Mouse (Mus musculus): Measurements from ENCODE around the gene Sox13. TPM values are rescaled to one million over a fixed set of nuclear protein-coding genes. Genes with fewer than 3 reads are reported as not detected.

The Sox13 gene
- polyA plus RNA-seq, 1 experiment from 2014 or later = 4.9 TPM

DNA sequence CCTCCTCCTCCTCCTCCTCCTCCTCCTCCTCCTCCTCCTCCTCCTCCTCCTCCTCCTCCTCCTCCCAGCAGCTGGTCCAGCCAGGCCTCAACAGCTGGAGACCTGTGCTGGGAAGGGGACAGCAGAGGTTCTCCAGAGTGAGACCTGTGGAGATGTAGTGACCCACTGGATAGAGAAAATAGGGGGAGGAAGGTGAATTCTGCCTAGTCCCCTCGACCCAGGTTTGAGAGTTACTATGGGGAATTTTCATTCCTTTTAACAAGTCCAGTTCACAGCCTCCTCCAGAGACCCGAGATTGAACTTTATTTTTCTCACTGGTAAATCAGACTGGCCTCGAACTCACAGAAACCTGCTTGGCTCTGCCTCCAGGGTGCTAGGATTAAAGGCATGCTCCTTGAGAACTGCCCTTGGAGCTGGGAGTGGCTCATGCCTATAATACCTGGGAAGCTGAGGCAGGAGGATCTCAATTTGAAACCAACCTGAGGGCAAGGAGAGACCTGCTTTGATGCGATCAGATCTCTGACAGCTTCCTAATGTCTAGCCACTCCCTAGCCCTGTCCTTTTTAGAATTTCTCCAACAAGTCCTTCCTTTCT lies 467 bp upstream of the Sox13 start:
- 55% methylated on average over 4 of the region's 4 CpGs for WGBS
- peaks cover 22% of the 10 kb centered on the region for H3K4me1 ChIP-seq
- H3K9me3 ChIP-seq = peaks cover 8% of the 10 kb centered on the region
- H3K4me3 ChIP-seq = peak overlapping the region; percentile 83; the same call in 1 of the 2 replicates
- no peaks in the 10 kb centered on the region for H3K36me3 ChIP-seq
- no peak for ATAC-seq (ENCODE audit: extremely low read depth, insufficient number of reproducible peaks, low FRiP score, low TSS enrichment)
- peaks cover 18% of the 10 kb centered on the region for H3K27me3 ChIP-seq (replicated peaks)
- H3K9ac ChIP-seq = no peak overlapping the region
- H3K4me2 ChIP-seq = peak overlapping the region; percentile 99
- H3K27ac ChIP-seq (replicated peaks) = no peak overlapping the region

DNA sequence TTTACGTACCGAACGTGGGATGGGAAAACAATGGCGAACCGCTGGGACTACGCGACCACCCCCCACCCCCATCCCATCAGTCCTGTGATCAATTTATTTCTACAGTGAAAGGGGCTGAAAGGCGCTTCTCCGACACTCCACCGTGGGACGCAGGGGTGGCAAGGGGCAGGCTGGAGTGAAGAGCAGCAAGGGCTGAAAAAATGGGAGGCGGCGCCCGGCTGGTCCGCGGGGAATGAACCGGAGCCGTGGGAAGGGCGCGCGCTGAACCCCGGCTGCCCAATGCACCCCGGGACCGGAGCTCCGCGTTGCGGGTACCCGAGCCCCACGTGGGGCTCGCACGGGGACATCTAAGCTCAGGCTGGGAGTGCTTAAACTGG lies 1.0 kb downstream of the Sox13 start:
- H3K9ac ChIP-seq = peak overlapping the region; percentile 87
- no peaks in the 10 kb centered on the region for H3K9me3 ChIP-seq
- H3K4me3 ChIP-seq = peak overlapping the region; percentile 83
- H3K36me3 ChIP-seq = no peaks in the 10 kb centered on the region
- no peak for ATAC-seq (ENCODE audit: extremely low read depth, insufficient number of reproducible peaks, low FRiP score, low TSS enrichment)
- H3K4me2 ChIP-seq = peak overlapping the region; percentile 99
- peaks cover 32% of the 10 kb centered on the region for H3K4me1 ChIP-seq
- H3K27me3 ChIP-seq (replicated peaks) = peaks cover 18% of the 10 kb centered on the region
- peak overlapping the region; percentile 85 for H3K27ac ChIP-seq (replicated peaks)
- WGBS = under 1% methylated on average over 31 of the region's 31 CpGs

DNA sequence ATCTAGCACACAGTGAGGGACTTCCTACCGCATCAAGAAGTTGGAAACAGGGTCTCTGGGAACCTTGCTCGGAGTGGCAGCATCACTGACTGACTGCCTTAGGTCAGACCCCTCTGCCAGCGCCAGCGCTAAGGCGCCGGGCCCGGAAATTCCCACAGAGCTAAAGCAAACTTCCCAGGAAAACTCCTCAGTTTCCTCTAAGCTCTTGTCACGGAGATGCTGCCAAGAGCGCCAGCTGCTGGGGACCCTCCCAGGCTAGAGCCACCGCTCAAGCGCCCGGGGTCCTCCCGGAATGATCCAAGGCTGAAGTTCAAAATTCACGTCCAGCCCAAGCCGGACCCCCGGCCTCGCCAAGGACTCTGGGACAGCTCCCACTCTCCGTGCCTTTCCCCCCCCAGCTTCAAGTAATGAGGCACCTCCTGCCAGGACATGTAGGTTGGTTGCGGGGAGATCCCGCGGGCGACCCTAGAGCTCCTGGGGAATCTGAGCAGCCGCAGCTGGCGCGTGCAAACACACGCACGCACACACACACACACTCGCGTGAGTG lies 1.5 kb downstream of the Sox13 start:
- H3K27me3 ChIP-seq (replicated peaks) = peaks cover 18% of the 10 kb centered on the region
- no peak for ATAC-seq (ENCODE audit: extremely low read depth, insufficient number of reproducible peaks, low FRiP score, low TSS enrichment)

DNA sequence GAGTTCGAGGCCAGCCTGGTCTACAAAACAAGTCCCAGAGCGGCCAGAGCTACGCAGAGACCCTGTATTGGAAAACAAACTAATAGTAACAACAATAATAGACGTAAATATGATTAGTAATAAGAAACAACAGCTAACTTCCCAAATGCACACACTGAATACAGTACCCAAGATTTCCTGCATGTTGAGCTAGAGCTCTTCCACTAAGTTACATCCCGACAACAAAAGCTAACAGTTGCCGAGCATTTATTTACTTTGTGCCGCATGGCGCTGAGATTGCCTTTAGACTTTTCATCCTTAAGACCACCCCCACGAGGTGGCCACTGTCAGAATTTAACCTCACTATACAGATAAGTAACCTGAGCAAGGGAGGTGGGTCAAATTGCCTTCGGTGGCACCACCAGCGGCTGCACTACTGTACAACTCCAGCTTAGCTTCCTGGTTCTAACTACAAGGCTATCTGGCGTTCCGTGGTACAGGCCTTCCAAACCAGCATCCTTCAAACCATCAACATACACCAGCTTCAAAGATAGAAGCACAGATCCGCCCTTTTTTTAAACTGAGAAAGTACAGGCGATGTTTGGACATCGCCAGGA lies 2.1 kb downstream of the Sox13 start:
- Histone ChIP-seq H3K27ac (replicated peaks) (peak overlapping the region; percentile 85; the same call in 1 of the 2 replicates), H3K4me1 (peaks cover 42% of the 10 kb centered on the region), H3K27me3 (replicated peaks) (peaks cover 18% of the 10 kb centered on the region), H3K4me3 (peak overlapping the region; percentile 83), H3K4me2 (peak overlapping the region; percentile 99), H3K9ac (peak overlapping the region; percentile 87), H3K36me3 (no peaks in the 10 kb centered on the region), H3K9me3 (no peaks in the 10 kb centered on the region)
- WGBS = 48% methylated on average over 16 of the region's 16 CpGs
- no peak for ATAC-seq (ENCODE audit: extremely low read depth, insufficient number of reproducible peaks, low FRiP score, low TSS enrichment)

More for the DNA sequence above, 1.5 kb downstream of the Sox13 start:
- Histone ChIP-seq H3K9ac (peak overlapping the region; percentile 87), H3K4me1 (peaks cover 36% of the 10 kb centered on the region), H3K4me3 (peak overlapping the region; percentile 83), H3K36me3 (no peaks in the 10 kb centered on the region), H3K4me2 (peak overlapping the region; percentile 99), H3K9me3 (no peaks in the 10 kb centered on the region), H3K27ac (replicated peaks) (peak overlapping the region; percentile 85)
- under 1% methylated on average over 29 of the region's 29 CpGs for WGBS

DNA sequence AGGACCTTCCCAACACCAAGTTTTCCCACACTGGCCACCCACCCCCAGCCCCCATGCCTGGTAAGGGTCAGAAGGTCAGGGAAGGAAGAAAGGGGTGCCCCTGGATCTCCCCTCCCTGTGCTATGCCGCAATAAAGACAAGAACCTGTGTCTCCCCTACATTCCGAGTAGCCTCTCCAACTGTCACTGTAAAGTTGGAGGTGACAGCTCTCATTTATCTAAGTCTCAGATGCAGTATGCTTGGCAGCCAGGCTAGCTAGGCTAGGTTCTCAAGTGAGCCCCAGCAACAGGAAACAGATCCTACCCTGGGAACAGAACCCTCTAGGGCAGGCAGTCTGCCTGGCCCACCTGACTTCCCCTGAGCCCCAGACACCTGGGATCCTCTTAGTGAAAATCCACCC lies 3.1 kb downstream of the Sox13 start:
- H3K4me3 ChIP-seq = no peak overlapping the region
- peaks cover 18% of the 10 kb centered on the region for H3K27me3 ChIP-seq (replicated peaks)
- H3K27ac ChIP-seq (replicated peaks) = 0 out of 2 replicates have a peak overlapping the region, but pooled peaks have one; percentile 0
- WGBS = 49% methylated on average over 2 of the region's 2 CpGs
- no peak for ATAC-seq (ENCODE audit: extremely low read depth, insufficient number of reproducible peaks, low FRiP score, low TSS enrichment)
- peaks cover 47% of the 10 kb centered on the region for H3K4me1 ChIP-seq
- H3K9ac ChIP-seq = no peak overlapping the region; the same call in 1 of the 2 replicates
- H3K36me3 ChIP-seq = no peaks in the 10 kb centered on the region
- no peaks in the 10 kb centered on the region for H3K9me3 ChIP-seq
- H3K4me2 ChIP-seq = peak overlapping the region; percentile 99

DNA sequence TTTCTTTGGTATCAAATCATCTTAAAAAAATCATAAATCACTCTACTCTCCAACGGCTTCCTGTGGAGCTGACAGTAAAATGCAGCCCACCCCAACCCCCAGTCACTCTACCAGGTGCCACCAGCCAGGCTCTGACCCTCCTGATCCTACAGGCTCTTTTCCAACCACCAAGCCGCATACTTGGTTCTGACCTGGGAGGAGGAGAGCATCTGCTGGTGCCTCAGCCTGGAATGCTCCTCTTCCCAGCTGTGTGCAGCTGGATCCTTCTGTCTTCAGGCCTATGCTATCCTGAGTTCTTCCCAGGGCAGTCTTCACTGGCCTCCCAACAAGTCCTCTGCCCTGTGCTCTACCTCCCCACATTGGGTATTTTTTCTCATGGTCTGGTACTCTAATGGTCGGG lies 3.7 kb downstream of the Sox13 start:
- H3K36me3 ChIP-seq = no peaks in the 10 kb centered on the region
- no peak overlapping the region for H3K27ac ChIP-seq (replicated peaks)
- H3K4me2 ChIP-seq = no peak overlapping the region
- 57% methylated on average over 3 of the region's 3 CpGs for WGBS
- H3K4me3 ChIP-seq = no peak overlapping the region
- no peaks in the 10 kb centered on the region for H3K9me3 ChIP-seq
- no peak for ATAC-seq (ENCODE audit: extremely low read depth, insufficient number of reproducible peaks, low FRiP score, low TSS enrichment)
- peaks cover 15% of the 10 kb centered on the region for H3K27me3 ChIP-seq (replicated peaks)
- H3K9ac ChIP-seq = no peak overlapping the region
- H3K4me1 ChIP-seq = peaks cover 47% of the 10 kb centered on the region

DNA sequence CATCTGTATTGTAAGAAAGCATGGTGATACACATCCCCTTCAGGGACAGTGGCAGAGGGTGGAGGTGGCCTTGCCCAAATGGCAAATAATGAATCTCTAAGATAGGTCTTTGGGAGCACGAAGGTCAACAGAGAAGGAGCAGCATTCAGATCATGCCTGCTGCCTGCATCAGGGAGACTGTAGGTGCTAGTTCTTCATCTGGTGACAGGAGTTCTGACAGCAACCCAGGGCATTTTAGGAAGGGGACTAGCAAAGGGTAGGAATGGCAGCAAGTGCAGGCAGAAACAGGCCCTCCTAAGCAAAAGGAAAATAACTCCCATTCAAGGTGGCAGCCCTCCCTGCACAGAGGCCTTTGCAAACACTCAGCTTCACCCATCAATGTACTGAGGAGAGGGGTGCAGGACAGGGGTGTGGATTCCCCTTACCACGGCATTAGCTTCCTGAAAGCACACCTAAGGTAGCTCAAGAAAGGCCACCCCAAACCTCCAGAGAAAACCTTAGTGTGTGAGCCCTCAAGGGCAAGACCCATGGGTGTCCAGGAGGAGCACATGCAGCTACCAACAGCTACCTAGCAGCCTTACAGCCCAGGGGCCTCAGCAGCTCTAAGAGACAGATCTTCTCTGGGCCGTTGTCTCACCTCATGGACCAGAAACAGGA lies 4.9 kb downstream of the Sox13 start:
- peak overlapping the region; percentile 78; the same call in 1 of the 2 replicates for H3K9ac ChIP-seq
- 0 out of 2 replicates have a peak overlapping the region, but pooled peaks have one; percentile 74 for H3K4me2 ChIP-seq
- no peak for ATAC-seq (ENCODE audit: extremely low read depth, insufficient number of reproducible peaks, low FRiP score, low TSS enrichment)
- H3K4me3 ChIP-seq = no peak overlapping the region
- 62% methylated on average over 3 of the region's 3 CpGs for WGBS
- no peak overlapping the region for H3K27ac ChIP-seq (replicated peaks)
- H3K36me3 ChIP-seq = no peaks in the 10 kb centered on the region
- peaks cover 51% of the 10 kb centered on the region for H3K4me1 ChIP-seq
- peaks cover 10% of the 10 kb centered on the region for H3K27me3 ChIP-seq (replicated peaks)
- no peaks in the 10 kb centered on the region for H3K9me3 ChIP-seq

DNA sequence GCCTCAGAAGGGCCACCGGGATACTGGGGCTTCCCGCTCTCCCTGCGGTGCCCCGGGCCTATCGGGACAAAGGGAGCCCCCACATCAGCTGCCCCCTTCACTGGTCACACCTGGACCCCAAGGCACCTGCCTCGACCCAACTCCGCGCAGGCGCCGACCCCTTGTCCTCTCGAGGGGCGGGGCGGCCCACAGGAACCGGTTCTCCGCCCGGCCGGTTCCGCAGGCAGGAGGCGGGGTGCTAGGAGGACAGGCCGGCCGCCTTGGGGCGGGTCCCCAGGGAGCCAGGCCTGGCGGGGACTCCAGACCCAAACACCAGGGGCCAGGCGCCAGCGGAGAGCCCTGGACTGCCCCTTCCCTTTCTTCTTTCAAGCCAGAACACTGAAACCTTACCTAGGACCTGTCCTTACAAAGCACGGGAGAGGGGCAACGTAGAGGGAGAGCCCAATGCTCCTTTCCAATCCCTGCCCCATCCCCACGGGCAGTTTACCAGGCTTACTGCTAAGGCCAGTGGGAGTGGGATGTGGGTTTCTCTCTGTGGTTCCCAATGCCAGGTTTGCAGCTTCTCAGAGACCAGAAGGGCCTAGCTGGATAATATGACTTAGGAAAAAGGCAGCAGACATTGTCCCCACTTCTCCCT lies 5.9 kb downstream of the Sox13 start:
- Histone ChIP-seq H3K9ac (peak overlapping the region; percentile 78), H3K27ac (replicated peaks) (peak overlapping the region; percentile 34), H3K36me3 (no peaks in the 10 kb centered on the region), H3K4me2 (peak overlapping the region; percentile 74), H3K9me3 (no peaks in the 10 kb centered on the region), H3K4me1 (peaks cover 52% of the 10 kb centered on the region), H3K4me3 (peak overlapping the region; percentile 53), H3K27me3 (replicated peaks) (peaks cover 10% of the 10 kb centered on the region)
- no peak for ATAC-seq (ENCODE audit: extremely low read depth, insufficient number of reproducible peaks, low FRiP score, low TSS enrichment)
- 8% methylated on average over 28 of the region's 28 CpGs for WGBS

DNA sequence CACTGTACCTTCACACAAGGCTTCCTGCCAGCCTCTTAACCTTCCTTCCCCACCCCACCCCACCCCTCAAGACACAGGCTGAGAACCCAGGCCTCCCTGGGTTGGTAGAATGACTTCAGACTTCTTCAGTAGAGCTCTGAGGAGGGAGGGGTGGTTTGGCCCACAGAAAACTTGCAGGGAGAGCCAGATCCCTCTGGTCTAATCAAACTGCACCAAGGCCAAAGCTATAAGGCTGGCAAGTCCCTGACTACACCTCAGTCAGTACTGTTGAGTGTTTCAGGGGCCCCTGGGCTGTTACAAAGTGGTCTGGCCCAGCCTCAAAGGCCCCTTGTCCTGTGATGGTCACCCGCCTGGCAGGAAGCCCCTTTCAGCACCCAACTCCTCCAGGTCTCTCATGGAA lies 6.6 kb downstream of the Sox13 start:
- Histone ChIP-seq H3K4me3 (peak overlapping the region; percentile 53), H3K4me1 (peaks cover 56% of the 10 kb centered on the region), H3K27me3 (replicated peaks) (peaks cover 10% of the 10 kb centered on the region), H3K9me3 (no peaks in the 10 kb centered on the region), H3K4me2 (peak overlapping the region; percentile 74), H3K9ac (peak overlapping the region; percentile 78), H3K27ac (replicated peaks) (no peak overlapping the region), H3K36me3 (no peaks in the 10 kb centered on the region)
- WGBS = 48% methylated on average over 1 of the region's 1 CpGs
- no peak for ATAC-seq (ENCODE audit: extremely low read depth, insufficient number of reproducible peaks, low FRiP score, low TSS enrichment)

DNA sequence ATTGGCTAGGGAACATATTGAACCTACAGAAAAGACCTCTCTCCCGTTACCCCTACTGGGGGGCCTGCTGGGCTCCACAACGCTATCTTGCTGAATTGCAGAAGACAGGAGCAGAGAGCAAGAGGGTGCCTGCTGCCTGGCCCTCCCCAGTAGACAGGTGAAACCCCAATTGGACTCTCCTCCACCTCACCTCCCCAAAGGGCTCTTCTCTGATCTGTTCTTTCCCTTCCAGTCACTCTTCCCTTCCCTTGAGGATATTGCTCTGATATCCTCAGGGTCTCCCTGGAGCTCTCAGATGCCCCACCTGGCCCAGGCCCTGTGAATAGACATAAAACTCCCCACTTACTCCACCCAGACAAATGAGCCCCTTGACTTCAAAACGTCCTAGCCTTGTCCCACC lies 7.1 kb downstream of the Sox13 start:
- Histone ChIP-seq H3K4me1 (peaks cover 52% of the 10 kb centered on the region), H3K36me3 (no peaks in the 10 kb centered on the region), H3K27ac (replicated peaks) (no peak overlapping the region), H3K9ac (0 out of 2 replicates have a peak overlapping the region, but pooled peaks have one; percentile 78), H3K27me3 (replicated peaks) (peaks cover 9% of the 10 kb centered on the region), H3K9me3 (no peaks in the 10 kb centered on the region), H3K4me3 (no peak overlapping the region), H3K4me2 (peak overlapping the region; percentile 74; the same call in 1 of the 2 replicates)
- ATAC-seq (ENCODE audit: extremely low read depth, insufficient number of reproducible peaks, low FRiP score, low TSS enrichment) = no peak
- WGBS = 59% methylated on average over 3 of the region's 3 CpGs

DNA sequence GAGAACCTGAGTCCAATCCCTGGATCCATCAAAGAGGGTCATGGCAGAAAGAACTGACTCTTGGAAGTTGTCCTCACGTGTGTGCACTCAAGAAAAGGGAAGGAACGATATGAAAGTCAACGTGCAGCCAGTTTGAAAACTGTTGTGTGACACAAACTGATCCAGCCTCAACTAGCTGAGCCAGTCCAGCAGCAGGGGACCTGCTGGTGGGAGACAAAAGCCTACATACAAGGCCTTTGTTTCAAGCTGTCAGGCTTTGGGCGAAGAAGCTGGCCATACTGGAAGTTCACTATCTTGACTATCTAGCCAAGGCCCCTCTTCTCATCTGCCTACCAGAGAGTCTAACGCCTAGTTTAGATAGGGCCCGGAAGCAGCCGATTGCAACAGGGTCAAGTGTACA lies 7.7 kb downstream of the Sox13 start:
- H3K27ac ChIP-seq (replicated peaks) = no peak overlapping the region
- no peak overlapping the region for H3K4me2 ChIP-seq
- no peak overlapping the region for H3K9ac ChIP-seq
- 0 out of 2 replicates have a peak, but pooled peaks cover 4% of the 10 kb centered on the region for H3K27me3 ChIP-seq (replicated peaks)
- no peak overlapping the region for H3K4me3 ChIP-seq
- H3K4me1 ChIP-seq = peaks cover 46% of the 10 kb centered on the region
- no peaks in the 10 kb centered on the region for H3K9me3 ChIP-seq
- WGBS = 80% methylated on average over 7 of the region's 7 CpGs
- no peak for ATAC-seq (ENCODE audit: extremely low read depth, insufficient number of reproducible peaks, low FRiP score, low TSS enrichment)
- no peaks in the 10 kb centered on the region for H3K36me3 ChIP-seq
